Mouse (Mus musculus): ENCODE results near the gene Polr3a.

DNA sequence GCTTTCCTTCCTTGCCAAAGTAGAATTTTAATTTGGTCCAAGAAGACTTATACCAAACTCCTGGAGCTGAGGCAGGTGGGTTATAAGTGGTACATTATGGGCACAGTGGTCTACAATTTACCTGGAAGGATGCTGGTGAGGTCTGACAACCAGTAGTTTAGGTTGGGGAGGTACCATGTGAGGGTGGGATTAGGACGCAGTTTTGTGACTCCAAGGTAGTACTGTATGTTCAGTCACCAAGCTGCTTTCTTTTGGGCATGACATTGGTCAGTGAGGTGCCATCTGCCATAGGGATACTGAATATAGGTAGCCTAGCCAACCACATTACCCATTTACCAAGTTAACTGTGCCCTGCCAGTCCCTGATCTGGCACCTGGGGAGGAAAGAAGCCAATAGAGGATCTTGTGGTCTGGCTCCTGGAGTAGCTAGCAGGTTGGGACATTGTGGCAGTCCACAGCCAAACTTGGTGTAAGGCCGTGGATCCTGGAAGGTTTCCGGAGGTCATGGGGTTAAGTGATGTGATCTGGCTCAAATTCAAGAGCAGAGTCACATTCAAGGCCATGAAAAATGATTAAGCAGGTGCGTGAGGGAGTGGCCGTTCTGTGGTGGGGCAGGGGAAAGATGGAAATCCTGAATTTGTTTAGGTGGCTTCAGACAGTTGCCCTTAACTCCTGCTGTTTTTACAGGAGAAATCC, 11.8 kb upstream of the Polr3a start:
- no peak for TF ChIP-seq CTCF (IDR thresholded peaks at IDR 0.05; ENCODE audit: control insufficient read depth, insufficient read depth, insufficient replicate concordance, low read depth, low read length)
- TF ChIP-seq POLR2A (IDR thresholded peaks at IDR 0.05; ENCODE audit: control insufficient read depth, low read depth, low read length) = no peak
